Mouse (Mus musculus) T-helper 1 cell (primary cell): ENCODE data around the gene Ebf1.

Experiments
- in situ Hi-C: fragments of 300-600 bp; cut with MboI, MseI; formaldehyde crosslinking; loops from one replicate; pipeline ENCODE4 v1.15.1; 2025; ENCODE audit warnings: high pct_unique_total_duplicates

The Ebf1 gene

DNA sequence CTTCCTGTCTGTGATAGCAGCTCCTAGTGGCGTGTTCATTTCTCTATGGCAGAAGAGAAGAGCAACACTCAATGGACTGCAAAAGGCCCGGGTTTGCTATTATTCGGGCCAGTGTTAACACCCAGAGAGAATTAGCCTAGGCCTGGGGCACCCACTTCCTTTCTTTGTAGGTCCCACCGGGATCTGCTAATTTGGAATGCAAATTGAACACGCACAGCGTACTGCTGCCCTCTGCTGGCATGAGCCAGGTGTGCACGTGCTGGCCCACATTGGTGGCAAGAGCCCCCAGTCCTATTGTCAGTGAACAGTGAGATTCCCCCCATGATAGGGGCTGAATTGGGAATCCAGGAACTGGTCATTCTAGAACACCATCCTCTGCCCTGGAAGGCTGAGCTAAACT lies 391.0 kb downstream of the Ebf1 start:
- in situ Hi-C loops: loop anchor here (25.0 kb wide), 1 partner anchor 879 kb away; no protein-coding TSS in a partner anchor

DNA sequence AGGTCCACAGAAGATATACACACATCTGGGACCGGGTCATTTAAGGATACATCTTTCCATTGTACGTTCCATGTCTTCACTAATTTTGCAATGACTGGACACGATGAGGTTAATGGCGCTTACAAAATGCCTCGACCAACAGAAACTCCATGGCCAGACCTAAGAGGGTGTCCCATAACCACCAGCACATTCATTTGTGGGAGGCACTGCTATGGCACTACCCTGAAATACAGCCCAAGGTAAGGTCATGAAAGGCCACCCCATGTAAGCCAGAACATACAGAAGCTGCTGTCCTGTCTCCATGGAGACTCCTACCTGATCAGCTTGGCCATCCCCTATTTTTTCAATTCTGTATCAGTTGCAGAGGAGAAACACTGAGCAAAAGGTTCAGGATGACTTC lies 391.6 kb downstream of the Ebf1 start:
- in situ Hi-C loops: loop anchor here (25.0 kb wide), 1 partner anchor 879 kb away; no protein-coding TSS in a partner anchor

- in situ Hi-C loops: loop anchor here (5.0 to 25.0 kb wide), 2 partner anchors 420 to 875 kb away; no protein-coding TSS in a partner anchor
Measured at GRCm38 (mm10) chr11:45012081-45012480, 395.0 kb downstream of the Ebf1 start.

DNA sequence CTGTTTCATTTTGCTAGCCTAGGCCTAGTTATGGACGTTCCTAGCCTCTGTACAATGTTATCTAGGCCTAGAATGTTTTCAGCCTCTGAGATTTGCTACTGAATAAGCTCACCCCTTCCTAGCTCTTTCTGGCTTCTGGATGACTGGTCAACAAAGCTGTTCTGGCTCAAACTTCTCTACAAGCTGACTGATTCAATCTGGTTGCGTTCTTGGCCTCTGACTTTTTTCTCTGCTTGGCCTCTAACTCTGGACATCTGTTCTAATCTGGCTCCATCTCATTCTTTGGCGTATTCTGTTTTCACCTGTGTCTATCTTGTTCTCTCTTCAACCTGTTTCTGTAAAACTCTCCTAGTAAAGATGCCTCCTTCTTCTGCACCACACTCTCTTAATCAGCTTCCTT lies 400.4 kb downstream of the Ebf1 start:
- in situ Hi-C loops: loop anchor here (25.0 kb wide), 1 partner anchor 870 kb away; no protein-coding TSS in a partner anchor

DNA sequence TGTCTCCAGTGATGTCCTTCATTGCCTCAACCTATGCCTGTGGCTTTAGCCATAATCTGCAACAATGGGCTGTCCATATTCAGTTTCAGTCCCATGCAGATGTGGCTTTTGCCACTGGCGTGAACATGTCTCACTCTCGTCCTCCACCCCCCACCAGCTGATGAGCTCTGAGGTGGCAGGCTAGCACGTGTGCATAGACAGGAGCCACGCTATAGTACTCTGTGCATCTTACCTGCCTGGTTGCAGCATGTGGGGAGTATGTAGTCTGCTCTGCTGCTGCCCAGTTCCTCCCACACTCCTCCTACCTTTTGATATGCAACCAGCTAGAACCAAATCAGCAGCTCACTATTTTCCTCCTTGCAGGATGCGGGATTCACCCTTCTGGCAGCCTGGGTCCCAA lies 408.9 kb downstream of the Ebf1 start:
- in situ Hi-C loops: no loop called here

- in situ Hi-C loops: no loop called here
Measured at GRCm38 (mm10) chr11:45026674-45027073, 409.6 kb downstream of the Ebf1 start.

- in situ Hi-C loops: no loop called here
Measured at GRCm38 (mm10) chr11:45027076-45027475, 410.0 kb downstream of the Ebf1 start.

GRCm38 (mm10) chr11:45055744-45056610 lies 438.9 kb downstream of the Ebf1 start:
- in situ Hi-C loops: no loop called here
